Mouse (Mus musculus) thymus, postnatal 25 days (tissue): ENCODE data around the gene Cd180.
A peak's percentile ranks its signal among the peaks of the same experiment; 100 is the strongest.
"Not testable (repeated sequence)": the region's sequence is repeated elsewhere in the genome, so short reads cannot be mapped to it uniquely, and the experiment has no call there.

ENCODE experiments used
- DNase-seq: peaks from one replicate; pipeline ENCODE4 v3.0.0; 2022

Gene Cd180

DNA sequence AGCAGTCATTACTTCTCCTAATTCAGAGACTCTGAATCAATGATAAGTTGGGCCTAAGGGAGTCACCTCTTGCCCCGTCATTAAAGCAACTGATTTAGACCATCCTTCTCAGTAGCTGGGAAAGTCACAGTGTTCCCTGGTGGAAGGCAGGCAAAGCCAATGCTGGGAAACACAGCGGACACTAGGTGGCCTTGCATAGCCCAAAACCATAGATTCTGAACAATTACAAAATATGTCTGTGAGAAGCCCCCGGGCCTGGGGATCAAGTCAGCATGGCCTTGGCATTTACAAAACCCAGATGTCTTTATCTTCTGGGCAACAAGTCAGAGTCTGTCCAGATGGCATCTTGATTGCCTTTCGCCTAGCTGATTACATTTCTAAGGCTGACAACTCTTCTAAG lies 8.5 kb upstream of the Cd180 start:
- no peak for DNase-seq

DNA sequence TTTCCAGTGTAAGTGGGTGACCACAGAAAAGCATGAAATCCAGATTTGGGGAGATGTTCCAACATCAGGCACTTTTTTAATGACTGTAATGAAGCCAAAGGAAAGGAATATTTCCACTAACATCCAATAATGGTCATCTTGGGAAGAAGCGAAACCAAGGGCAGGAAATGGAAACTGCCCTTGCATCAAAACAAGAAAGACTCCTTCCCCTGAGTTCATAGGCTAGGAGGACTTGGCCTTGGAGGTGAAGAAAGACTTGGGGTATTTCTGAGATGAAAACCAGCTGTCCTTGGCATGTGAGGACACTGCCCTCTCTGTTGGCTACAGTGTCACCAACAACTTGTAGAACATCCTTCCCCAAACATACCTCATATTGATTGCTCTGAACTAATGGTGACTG lies 5.2 kb upstream of the Cd180 start:
- DNase-seq = no peak

DNA sequence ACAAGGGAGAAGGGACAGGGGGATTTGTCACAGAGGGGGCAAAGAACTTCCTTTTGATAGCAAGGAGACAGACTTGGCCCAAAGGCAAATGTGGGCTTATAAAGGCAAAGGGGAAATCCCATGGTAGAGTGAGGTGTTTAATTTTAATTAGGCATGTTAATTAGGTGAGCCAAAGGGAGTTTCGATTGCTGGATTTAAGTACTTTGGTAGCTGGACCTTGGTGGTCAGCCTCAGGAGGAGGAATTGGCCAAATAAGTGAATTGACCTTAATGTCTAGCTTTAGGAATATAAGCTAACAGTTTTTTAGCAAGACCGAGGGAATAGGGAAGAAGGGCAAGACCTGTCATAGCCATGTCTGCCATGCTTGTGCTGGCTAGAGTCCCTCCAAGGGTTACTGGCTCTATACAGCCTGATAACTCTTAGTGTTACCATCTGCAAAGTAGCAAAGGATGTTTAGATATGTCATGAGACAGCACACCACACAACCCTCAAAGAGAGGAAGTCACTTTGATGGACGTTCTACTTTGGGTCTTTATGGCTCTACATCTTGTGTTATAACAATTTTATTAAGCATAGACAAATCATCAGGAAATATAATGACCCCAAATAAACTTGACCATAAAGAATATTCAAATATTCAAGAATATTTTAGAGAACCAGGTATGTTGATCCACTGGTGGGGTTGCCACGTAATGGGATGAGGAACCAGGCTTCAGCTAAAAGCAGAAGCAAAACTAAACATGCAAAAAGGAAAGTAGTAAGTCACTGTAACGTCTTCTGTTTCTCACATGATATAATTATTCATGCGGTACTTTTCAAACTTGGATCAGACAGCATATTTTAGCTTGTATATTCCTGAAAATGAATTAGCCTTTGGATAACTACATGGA lies 3.9 kb upstream of the Cd180 start:
- no peak for DNase-seq

DNA sequence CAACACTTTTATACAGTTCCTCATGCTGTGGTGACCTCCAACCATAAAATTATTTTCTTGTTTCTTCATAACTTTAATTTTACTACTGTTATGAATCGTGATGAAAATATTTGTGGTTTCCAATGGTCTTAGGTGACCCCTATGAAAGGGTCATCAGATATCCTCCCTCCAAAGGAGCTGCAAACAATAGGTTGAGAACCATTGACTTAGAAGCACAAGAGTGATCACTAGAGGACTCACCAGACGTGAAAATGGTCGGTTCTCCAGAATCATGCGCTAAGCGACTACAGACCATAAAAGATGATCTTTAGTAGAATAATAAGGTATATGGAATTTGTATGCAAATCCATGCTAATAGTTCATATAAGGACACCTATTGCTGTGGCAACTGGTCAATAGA lies 3.2 kb upstream of the Cd180 start:
- DNase-seq = no peak

DNA sequence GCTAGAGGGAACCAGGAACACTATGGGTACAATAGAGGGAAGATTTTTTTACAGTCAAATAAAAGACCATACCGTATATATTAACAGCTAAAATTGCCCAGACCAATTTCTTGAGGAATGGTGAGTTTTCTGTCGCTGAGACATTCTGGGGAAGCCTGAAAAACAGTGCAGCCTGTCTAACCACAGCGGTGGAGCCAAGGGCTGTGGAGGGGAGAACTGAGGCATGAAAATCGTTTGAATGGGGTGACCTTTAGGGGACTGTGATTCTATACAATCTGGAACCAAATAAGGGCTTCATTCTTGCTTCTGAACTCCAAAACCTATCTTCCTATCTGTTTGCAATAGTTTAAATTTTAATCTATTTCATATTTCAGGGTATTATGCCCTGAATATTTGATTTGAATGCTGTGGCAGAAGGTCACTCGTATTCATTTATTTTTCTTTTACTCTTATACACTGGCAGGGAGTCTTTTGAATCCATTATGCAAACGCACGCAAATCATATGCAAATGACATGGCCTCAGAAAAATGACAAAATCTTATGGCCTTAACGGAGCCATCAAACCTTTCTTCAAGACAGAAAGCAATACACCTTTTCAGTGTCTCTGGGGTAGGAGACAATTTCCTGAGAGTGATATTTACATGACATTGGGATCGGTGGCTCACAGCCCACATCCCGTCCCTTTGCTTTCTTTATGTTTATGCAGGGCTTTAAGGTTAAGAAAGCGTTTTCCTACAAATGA lies 1.8 kb upstream of the Cd180 start:
- no peak for DNase-seq

DNA sequence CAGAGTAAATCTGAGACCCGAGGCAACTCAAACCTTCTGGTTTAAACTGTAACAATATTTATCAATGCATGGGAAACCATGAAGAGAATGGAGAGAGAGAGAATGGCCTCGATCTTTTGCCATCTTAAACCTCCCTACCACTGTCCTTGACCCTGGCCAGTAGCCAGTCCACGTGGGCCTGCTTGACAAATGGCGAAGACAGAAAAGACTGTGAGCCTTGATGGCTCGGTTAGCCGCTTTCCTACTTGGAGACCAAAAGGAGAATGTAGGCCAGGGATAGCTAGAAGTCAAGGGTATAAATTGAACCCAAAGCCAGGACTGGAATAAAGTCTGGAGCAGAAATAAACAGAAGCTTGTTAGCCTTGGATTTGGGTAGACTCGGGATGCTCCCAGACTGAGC lies 796 bp downstream of the Cd180 start:
- DNase-seq = no peak

DNA sequence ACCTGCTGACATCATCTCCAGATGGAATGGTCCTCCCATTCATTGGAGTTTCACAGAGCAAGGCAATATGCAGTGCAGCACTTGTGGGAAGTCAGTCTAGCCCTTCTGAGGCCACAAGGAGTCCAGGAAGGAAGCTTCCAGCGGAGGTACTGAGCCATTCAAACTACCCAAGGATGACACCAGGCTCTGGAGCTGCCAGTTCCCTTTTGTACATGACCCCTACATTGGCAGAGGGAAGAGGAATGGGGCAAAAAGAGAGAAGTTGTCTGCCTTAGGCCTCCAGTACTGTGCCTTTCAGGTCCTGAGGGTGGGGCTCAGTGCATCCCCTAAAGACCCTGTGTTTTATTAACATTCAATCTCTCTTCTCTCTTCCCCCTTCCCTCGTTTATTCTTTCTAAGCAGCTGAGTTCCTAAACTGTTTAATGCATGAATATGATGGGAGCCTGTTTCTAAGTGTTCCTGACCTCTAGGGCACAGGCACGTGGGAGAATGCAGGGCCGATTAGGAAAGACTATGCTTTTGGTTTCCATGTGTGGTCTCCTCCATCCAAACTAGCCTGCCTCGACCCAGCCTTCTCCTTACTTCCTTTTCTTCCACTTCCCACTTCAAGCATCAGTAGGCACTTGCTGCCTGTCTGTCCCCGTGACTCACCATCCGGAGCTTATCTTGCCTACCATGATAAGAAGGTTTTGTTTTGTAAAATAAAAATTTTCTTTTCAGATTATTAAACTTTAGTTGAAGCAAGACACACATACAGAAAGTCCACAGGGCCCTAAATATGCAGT lies 2.0 kb downstream of the Cd180 start:
- DNase-seq = no peak

DNA sequence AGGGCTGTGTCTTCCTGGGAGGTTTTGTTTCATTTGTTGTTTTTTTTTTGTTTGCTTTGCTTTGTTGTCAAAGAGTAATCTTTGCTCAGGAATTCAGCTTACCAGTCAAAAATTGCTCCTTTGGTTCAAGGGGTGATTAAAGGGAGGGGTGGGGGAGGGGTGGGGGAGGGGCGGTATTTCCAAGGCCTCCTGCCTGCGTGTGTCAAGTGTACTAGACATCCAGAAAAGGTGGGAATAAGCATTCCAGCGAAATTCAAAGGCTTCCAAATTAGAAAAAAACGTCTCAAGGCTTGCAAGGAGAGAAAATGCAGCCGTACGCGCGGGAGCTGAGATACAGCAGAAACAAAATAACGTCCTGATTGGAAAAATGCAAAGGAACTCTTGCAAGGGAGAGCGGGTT lies 5.0 kb downstream of the Cd180 start:
- DNase-seq = no peak

DNA sequence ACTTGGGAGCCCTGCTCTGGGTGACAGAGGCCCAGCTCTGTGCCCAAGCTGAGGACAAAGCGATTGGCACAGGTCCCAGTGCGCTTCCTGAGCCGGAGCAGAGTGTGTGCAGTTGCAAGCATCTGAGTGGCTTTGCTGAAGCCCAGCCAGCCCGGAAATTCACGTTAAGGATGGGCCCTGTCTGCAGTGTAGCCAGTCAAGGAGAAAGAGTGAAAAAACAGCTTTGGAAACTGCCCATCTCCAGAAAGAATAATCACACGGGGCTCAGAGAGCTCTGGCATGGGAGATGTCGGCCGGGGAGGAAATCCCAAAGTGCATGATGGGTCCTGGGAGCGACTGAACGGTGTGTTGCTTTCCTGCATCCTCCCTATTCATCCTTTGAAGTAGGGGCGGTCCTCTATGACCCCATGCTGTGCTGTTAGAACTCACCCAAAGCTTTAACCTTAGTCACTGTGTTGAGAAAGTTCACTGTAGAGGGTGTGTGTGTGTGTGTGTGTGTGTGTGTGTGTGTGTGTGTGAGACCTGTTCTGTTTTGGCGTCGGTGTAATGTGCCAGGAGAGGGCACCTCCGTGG lies 5.5 kb downstream of the Cd180 start:
- DNase-seq = no peak

DNA sequence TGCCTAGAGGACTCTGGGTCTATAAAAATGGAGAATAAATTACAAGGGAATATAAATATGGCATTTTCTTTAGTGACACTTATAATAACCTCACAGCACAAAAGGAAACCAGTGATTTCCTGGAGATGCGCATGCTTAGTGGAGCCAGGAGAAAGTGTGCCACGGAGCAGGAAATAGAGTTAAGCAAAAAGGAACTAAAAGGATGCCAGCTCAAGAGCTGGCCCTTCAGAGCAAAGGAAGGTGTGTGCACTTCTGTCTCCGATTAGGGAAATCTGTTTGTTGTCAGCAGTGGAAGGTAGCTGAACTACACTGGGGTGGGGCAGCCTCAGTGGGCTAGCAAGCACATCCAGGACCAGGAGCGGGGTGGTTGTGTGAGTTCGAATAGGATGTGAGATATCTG lies 6.8 kb downstream of the Cd180 start:
- no peak for DNase-seq

DNA sequence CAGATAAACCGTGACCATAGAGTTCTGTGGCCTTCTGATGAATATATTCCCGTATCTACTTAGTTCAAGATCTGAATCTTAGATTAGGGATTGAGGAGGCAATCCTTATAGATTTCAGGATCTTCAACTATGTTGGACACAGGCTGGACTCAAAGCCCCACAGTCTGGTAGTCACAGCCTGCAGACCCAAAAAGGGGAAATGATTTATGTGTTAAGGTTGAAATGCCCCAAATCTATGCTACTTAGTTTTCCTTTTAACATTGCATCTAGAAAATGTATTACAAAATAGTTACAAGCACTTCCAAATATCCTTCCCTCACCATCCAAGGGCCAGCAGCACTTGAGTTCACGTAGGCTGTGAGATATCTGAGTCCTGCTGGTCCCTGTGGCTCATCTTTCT lies 7.4 kb downstream of the Cd180 start:
- DNase-seq = no peak

DNA sequence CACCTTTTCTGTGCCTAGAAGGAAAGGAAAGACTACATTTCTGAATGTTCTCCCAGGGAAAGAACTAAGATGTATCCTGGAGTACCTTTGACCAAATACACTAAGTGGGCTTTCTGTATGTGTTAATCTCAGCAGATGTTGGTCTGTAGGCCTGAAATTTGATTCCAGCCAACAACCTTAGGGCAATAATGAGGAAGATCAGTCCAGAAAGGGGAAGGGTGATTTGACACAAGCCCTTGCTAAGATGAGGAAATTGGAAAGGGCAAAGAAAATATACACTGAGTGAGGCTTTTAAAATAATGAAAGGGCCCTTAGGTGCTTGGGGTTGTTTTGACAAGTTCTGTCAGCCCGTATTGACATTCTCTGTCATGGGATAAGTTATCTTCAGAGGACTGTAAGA lies 23.6 kb downstream of the Cd180 start:
- DNase-seq = no peak

DNA sequence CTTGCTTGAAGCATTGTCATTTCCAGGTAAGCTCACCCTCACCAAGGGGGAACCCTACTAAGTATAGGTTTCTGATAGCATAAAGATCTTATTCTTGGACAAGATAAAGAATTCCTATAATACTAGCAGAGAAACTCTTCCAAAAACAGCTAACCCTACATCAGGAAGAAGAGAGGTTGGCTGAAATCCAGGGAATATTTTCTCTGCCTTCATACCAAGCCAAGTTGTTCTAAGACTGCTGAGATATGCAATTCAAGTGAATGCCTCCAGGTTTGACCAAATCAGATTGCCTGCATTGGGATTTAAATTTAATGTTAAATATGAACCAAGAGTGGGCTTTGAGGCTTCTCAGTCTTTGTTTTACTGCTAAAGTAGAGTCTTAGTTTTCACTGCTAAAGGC lies 32.1 kb downstream of the Cd180 start:
- DNase-seq = no peak

DNA sequence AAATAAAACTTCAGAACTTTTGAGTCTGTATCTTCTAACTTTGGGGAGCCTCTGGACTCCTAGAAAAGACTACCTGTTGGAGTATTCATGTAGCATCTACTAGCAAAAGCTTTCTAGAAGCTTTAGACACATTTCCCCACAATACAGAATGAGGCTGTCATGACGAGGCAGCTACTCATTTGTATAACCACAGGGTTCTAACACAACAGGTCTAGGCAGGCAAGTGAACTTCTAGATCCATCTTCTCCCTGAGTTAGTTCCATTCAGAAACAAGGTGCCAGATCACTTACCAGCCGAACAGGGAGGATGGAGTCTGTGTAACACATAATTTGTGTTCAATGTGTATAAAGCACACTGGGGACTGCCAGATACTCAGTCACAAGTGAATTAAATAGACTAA lies 32.5 kb downstream of the Cd180 start:
- DNase-seq = no peak

DNA sequence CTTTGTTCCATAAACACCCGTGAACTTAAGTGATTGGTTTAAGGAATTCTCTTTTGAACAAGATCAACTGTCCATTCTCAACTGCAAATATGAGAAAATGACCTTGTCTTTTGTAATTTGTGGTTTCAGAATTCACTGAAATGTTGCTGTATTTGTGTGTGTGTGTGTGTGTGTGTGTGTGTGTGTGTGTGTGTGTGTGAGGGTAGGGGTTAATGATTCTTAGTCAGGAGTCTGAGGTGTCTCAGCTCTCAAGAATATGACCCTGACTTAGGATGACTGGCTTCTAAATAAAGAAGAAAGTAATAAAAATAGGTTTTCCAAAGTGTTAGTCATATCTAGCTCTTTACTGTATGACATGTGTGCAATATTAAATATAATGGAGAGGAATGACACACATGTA lies 33.5 kb downstream of the Cd180 start:
- no peak for DNase-seq

DNA sequence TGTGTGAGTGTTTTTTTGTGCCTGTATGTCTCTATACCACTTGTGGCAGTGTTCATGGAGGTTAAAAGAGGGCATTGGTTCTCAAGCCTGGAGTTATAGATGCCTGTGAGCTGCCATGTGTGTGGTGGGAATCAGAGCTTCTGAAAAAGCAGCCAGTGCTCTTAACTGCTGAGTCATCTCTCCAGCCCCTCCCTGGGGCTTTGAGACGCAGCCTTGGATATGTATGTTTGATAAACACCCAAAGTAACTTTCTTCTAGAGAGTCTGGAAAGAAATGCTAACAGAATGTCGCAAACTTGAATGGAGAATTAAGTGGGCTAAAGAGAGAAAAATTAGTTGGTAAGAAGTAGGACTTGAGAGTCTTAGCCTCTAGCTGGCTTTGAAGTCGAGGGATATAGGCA lies 34.7 kb downstream of the Cd180 start:
- DNase-seq = no peak

DNA sequence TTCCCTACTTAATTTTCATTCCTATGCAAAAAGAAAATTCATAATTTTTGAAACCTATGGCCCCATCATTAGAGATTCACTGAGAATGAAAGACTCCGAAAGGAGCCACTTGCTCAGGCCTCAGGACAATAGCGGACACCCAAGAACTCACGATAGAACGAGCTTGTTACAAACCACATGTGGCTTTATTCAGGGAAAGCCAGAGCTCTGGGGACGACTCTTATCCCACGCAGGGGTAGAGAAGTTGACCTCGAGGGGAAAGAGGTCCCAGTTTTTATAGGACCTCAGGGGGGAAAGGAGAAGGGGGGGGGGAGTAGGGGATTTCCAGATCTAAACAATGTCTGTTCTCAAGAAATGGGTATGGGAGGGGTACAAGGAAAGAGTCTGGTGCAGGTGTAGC lies 35.6 kb downstream of the Cd180 start:
- not testable (repeated sequence) for DNase-seq

DNA sequence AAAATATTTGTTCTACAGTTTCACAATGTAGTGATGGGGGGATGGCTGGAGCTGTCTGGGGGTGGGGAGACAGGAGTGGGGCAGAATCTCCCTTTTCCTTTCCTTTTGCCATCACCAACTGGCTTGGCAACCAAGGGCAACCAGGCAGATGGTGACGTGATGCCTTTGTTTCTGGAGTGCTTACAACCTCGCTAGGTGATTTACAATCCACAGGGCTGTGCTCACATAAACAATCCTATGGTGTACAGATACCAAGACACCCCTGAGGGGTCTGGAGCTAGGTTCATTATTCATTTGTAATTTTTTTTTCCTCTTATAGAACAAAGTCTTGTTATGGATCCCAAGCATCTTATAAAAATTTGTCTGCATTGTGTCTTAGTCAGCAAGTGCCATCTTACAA lies 39.7 kb downstream of the Cd180 start:
- no peak for DNase-seq

DNA sequence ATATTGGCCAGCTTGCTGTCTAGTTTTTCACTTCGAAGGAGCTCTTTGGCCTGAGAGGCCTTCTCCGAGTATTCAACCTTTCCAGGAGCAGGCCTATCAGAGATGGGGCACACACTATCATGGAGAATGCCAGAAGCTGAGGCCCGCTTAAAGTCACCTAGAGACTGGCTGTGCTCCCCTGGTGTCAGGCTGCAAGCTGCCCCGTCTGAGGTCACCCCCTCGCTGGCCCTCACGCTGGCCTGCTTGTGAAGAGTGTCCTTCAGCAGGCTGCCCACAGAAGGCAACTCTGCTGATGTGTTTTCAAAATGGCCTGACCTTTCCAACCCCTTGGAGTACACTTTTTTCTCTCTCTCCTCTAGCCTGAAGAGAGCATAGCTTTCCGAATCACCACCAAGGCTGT lies 44.5 kb downstream of the Cd180 start:
- DNase-seq = no peak

DNA sequence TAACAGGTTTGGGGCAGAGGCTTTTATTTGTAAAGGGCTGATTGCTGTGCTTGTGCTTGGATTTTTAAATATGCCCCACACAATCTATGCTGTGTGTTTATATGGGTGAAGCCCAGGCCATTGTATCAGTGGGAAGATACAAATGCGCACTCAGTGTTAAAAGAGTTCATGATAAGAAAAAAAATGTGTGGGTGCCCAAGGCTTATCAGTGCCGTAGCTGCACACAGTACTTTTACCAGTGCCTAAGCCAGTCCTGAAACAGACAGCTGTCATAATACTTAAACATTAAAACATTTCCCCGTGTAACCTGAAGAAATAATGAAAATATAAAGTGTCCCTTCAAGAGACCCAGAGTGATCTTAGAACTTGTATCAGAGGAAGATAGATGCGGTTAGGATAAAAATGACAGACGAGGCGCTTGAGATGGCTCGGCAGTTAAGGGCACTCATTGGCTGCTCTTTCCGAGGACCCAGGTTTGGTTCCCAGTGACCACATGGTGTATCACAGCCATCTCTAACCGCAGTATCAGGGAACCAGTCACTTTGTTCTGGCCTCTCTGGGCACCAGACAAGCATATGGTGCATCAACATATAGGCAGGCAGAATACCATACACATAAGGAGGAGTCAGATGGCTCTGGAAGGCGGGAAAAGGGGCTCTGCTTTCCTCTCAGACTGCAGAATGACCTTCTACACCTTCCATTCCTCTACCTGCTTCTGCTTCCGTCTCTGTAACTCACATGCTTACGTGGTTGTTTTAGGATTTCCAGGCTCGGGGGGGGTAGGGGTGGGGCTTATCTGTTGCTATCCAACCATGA lies 46.6 kb downstream of the Cd180 start:
- no peak for DNase-seq

DNA sequence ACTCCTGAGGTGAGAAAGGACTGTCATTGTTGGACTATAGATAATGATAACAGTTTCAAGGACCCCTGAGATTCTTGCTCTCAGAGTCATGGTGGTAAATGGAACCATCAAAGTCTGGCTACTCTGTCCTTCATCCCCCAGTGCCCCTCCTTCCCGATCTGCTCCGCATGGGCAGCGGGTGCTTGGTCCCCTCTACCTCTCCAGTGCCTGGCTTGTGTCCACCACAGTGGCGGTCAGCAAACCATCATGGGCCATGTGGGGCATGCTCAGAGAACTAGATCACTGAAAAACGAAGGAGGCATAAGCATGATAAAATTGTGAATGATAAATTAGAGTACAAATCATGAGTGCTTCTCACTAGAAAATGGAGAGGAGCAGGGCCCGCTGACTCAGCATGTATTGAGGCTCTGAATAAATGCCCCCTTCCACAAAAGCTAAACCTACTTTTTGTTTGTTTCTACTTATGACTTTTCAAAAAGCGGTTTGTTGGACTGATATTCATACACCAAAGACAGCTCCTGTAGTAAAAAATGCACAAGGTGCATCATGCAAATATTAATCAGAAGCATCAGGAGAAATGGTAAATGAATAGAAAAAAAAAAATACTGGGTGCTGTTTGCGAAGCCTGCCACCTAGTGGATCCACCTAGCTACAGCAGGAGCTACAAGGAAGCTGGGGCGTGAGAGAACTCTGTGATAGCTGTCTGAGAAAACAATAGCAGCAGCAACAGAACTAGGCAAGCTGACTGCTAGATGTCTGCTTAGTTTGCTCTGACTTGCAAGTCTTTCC lies 51.3 kb downstream of the Cd180 start:
- peak; percentile 49 for DNase-seq

DNA sequence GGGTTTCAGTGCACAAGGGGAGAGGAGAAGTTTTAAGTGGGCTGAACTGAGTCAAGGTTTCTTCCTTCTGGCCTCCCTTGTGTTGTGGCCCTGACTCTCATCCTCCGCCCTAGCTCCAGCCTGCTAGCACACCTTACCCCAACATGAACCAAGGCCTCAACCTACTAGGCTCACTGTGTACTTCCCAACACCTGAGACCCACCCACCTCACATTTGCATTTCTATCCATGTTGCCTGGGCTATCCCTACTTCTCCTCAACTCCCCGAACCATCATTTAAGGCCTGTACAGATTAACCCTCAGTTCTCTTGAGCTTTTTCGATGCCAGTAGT lies 51.9 kb downstream of the Cd180 start:
- no peak for DNase-seq
